Mouse (Mus musculus) lung, postnatal 36 days (tissue): ENCODE results near the gene Pomt1.

ENCODE experiments used
- DNase-seq: peaks from one replicate; pipeline ENCODE4 v3.0.0; 2022; ENCODE audit warnings: mixed read lengths

The Pomt1 gene

GRCm38 (mm10) chr2:32235886-32236759 lies at the start of gene Pomt1:
Gene Pomt1, plus strand, starts transcription at chr2:32236590.
- DNase-seq = peak; percentile 92

GRCm38 (mm10) chr2:32187019-32187551 lies 49.3 kb upstream of the Pomt1 start:
- DNase-seq = no peak

- no peak for DNase-seq
Observed at GRCm38 (mm10) chr2:32187649-32188048, 48.7 kb upstream of the Pomt1 start.

- DNase-seq = no peak
Observed at GRCm38 (mm10) chr2:32189060-32189681, 47.2 kb upstream of the Pomt1 start.

- peak; percentile 28 for DNase-seq
Observed at GRCm38 (mm10) chr2:32190620-32191019, 45.8 kb upstream of the Pomt1 start.

GRCm38 (mm10) chr2:32191872-32192507 lies 44.4 kb upstream of the Pomt1 start:
- peak; percentile 79 for DNase-seq

GRCm38 (mm10) chr2:32198977-32199376 lies 37.4 kb upstream of the Pomt1 start:
- no peak for DNase-seq

GRCm38 (mm10) chr2:32200033-32200432 lies 36.4 kb upstream of the Pomt1 start:
- DNase-seq = no peak

- no peak for DNase-seq
Observed at GRCm38 (mm10) chr2:32200712-32201111, 35.7 kb upstream of the Pomt1 start.

- no peak for DNase-seq
Observed at GRCm38 (mm10) chr2:32201527-32201926, 34.9 kb upstream of the Pomt1 start.

GRCm38 (mm10) chr2:32203853-32204252 lies 32.5 kb upstream of the Pomt1 start:
- DNase-seq = no peak

GRCm38 (mm10) chr2:32207682-32208081 lies 28.7 kb upstream of the Pomt1 start:
- DNase-seq = no peak

- no peak for DNase-seq
Observed at GRCm38 (mm10) chr2:32211689-32212088, 24.7 kb upstream of the Pomt1 start.

- no peak for DNase-seq
Observed at GRCm38 (mm10) chr2:32213000-32213399, 23.4 kb upstream of the Pomt1 start.

- no peak for DNase-seq
Observed at GRCm38 (mm10) chr2:32215576-32215975, 20.8 kb upstream of the Pomt1 start.

GRCm38 (mm10) chr2:32216506-32216905 lies 19.9 kb upstream of the Pomt1 start:
- DNase-seq = no peak

GRCm38 (mm10) chr2:32217656-32218055 lies 18.7 kb upstream of the Pomt1 start:
- no peak for DNase-seq

GRCm38 (mm10) chr2:32218113-32218512 lies 18.3 kb upstream of the Pomt1 start:
- DNase-seq = no peak

GRCm38 (mm10) chr2:32218541-32219334 lies 17.7 kb upstream of the Pomt1 start:
- no peak for DNase-seq

GRCm38 (mm10) chr2:32219501-32219900 lies 16.9 kb upstream of the Pomt1 start:
- DNase-seq = no peak

GRCm38 (mm10) chr2:32220021-32220420 lies 16.4 kb upstream of the Pomt1 start:
- DNase-seq = no peak

GRCm38 (mm10) chr2:32220969-32221368 lies 15.4 kb upstream of the Pomt1 start:
- no peak for DNase-seq

- DNase-seq = no peak
Observed at GRCm38 (mm10) chr2:32221577-32221976, 14.8 kb upstream of the Pomt1 start.
